Mouse (Mus musculus) gastrocnemius, postnatal 14 days (tissue): ENCODE data around the gene Pdk3. TPM values are rescaled to one million over a fixed set of nuclear protein-coding genes. Genes with fewer than 3 reads are reported as not detected.

Experiments
- DNase-seq: peaks from one replicate; pipeline ENCODE4 v3.0.0; 2021; ENCODE audit warnings: mixed read lengths
- intact Hi-C: fragments of 180-260 bp; cut with DNase I; formaldehyde crosslinking; loops from one replicate; pipeline ENCODE4 v1.15.1; 2025; ENCODE audit warnings: low total_unique reads
- total RNA-seq, 2 experiments: library from RNA; stranded (reverse); gene quantifications; 2 replicates each; pipeline ENCODE4 v1.2.3; 2021

Gene Pdk3
- total RNA-seq, 2 experiments from 2014 or later, result 4.3 to 5.2 TPM

DNA sequence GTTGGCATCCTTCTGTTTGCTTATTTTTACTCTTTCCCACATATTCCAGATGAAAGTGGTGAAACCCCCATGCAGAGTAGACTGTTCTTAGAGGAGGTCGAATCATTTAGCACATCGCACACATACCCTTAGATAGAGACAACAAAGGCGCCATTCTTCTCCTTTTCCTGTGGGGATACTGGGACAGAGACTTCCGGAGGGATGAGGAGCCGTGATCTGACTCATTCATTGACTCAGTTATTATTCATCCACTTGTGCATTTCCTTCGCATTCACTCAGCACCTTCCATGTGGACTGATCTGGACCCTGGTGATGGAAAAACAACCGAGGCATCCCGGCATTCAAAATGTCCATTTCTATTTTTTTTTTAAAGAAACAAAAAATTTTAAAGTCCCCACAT lies 101.1 kb downstream of the Pdk3 start:
- intact Hi-C loops, result no loop called here
- DNase-seq, result no peak

GRCm38 (mm10) chrX:93729529-93729928 lies 102.5 kb downstream of the Pdk3 start:
- intact Hi-C loops, result no loop called here
- no peak for DNase-seq

Other genes starting within 250 kb of the Pdk3 start
- gene Pola1, start 200.0 kb downstream of the Pdk3 start, total RNA-seq, result 1 to 10 TPM; 3.7 to 4.3 TPM
- gene Pcyt1b, start 177.3 kb downstream of the Pdk3 start, total RNA-seq, result under 1 TPM; 0.90 to 0.91 TPM
- not detected for gene AU015836, start 136.5 kb upstream of the Pdk3 start, total RNA-seq